Mouse (Mus musculus): Measurements from ENCODE around the gene Dnlz.

DNA sequence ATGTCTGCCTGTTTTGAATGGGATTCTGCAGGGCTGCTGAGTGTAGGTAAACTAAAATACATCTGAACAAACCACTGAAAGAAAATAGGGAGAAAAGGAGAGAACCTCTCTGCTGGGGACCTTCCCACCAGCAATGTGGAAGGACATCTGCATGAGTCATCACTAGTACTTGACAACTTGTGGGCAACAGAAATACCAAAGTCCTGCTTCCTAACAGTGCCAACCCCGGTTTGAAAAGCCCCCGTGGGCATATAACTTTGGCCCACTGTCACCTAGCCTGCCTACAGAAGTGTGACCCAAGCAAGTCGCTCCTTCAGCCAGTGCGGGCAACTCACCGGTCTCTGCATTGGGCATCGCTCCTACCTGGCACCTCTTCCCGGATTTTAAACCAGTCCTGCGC, 20.5 kb upstream of the Dnlz start:
- TF ChIP-seq POLR2A (IDR thresholded peaks at IDR 0.05; ENCODE audit: insufficient read depth, low read depth, low read length) = no peak
- no peak for TF ChIP-seq EP300 (IDR thresholded peaks at IDR 0.05; ENCODE audit: insufficient read depth, low read depth, low read length)
- TF ChIP-seq CTCF (IDR thresholded peaks at IDR 0.05) = no peak

Data from heart, adult 2 months (tissue).